Mouse (Mus musculus) kidney, adult 2 months (tissue): ENCODE results near the gene Fam241b.

Experiments
- CTCF ChIP-seq: fragments of 200-500 bp; conservative IDR thresholded peaks from 2 replicates; pipeline ENCODE4 v1.5.1; 2011; ENCODE audit warnings: low read depth, mild to moderate bottlenecking, control low read depth, low read length, moderate library complexity, mixed read lengths; ENCODE audit not compliant: insufficient read depth, insufficient read length
- POLR2A ChIP-seq: fragments of 200-500 bp; IDR thresholded peaks from one replicate; pipeline ENCODE4 v1.6.1; 2011; ENCODE audit warnings: low read depth, low read length, control low read depth

DNA sequence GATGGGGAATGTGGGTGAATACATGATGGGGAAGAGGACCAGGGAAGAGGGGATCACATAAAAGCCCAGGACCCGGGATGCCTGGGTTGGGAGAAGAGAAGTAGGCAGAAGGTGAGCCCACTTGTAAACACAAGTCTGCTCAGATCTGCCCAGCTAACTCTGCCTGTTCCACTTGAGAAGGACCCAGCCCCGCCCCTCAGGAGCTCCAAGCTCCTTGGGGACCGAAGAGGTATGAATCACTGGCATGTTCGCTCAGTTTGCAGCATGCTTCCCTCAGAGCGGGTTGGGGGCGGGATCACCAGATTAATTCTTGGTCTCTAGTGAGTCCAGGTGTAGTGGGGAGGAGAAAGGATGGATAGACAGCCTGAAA is 32.5 kb downstream of the Fam241b start:
- TF ChIP-seq CTCF (no peak), POLR2A (no peak)
